Mouse (Mus musculus) thymus, adult 2 months (tissue): ENCODE results near the gene Fancg. TPM values are rescaled to one million over a fixed set of nuclear protein-coding genes. Genes with fewer than 3 reads are reported as not detected.

Source experiments
- DNase-seq: peaks from one replicate; pipeline ENCODE4 v3.0.0; 2021
- H3K27ac ChIP-seq: fragments of 200-500 bp; 2 replicates; pipeline ENCODE4 v1.5.1; 2012; ENCODE audit warnings: low read length, control low read depth; ENCODE audit not compliant: control insufficient read depth, insufficient read depth
- H3K27me3 ChIP-seq: fragments of 200-500 bp; 2 replicates; pipeline ENCODE4 v1.6.1; 2012; ENCODE audit warnings: mild to moderate bottlenecking, low read length, moderate library complexity, mixed read lengths; ENCODE audit not compliant: control insufficient read depth, insufficient read depth
- H3K36me3 ChIP-seq: fragments of 200-500 bp; 2 replicates; pipeline ENCODE4 v1.6.1; 2012; ENCODE audit warnings: mild to moderate bottlenecking, low read length, moderate library complexity; ENCODE audit not compliant: control insufficient read depth, insufficient read depth
- H3K4me1 ChIP-seq: fragments of 200-500 bp; replicated peaks from 2 replicates; pipeline ENCODE4 v1.6.1; 2012; ENCODE audit warnings: low read length; ENCODE audit not compliant: control insufficient read depth, insufficient read depth
- H3K4me3 ChIP-seq: fragments of 200-500 bp; 2 replicates; pipeline ENCODE4 v1.5.1; 2012; ENCODE audit warnings: mild to moderate bottlenecking, low read length, control low read depth, moderate library complexity; ENCODE audit not compliant: control insufficient read depth, insufficient read depth
- CTCF ChIP-seq: fragments of 200-500 bp; IDR thresholded peaks from 2 replicates; pipeline ENCODE4 v1.5.1; 2012; ENCODE audit warnings: mild to moderate bottlenecking, control low read depth, low read length, moderate library complexity, borderline replicate concordance; ENCODE audit not compliant: control insufficient read depth, poor library complexity, insufficient read depth; ENCODE audit errors: extremely low read depth
- POLR2A ChIP-seq: fragments of 200-500 bp; IDR thresholded peaks from 2 replicates; pipeline ENCODE4 v1.6.1; 2012; ENCODE audit warnings: mild to moderate bottlenecking, low read length, control low read depth, moderate library complexity; ENCODE audit not compliant: control insufficient read depth, poor library complexity, insufficient read depth; ENCODE audit errors: extremely low read depth
- WGBS: fragments of 180-500 bp; shearing (Covaris S2); methylation state at CpG from one replicate; pipeline ENCODE4 v1.1.7; 2018; 5-methylcytosine and 5-hydroxymethylcytosine counted together
- polyA plus RNA-seq: library from polyadenylated mRNA; depleted of rRNA; stranded (reverse); fragments of >200 nt; gene quantifications from 2 replicates; pipeline ENCODE4 v1.2.3, GENCODE M21; 2012

Gene Fancg
- polyA plus RNA-seq, 1 experiment, result 50.0 TPM

DNA sequence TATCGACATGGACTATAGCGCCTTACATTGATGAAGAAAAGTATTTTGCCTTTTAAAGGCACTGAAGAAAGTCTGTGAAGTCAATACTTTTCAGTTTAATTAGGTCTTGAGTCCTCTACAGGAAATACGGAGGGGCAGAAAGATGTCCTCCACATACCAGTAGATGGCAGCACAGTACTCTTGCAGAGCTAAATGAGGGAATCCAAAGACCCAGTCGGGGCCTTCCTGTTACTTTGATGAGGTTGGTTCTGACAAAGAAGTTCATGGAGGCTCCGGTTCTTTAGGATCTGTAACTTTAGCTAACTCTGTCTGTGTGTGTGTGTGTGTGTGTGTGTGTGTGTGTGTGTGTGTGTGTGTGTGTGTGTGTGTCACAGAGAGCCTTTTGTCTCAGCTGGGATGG is 36.9 kb upstream of the Fancg start:
- Histone ChIP-seq H3K4me3 (no peak overlapping the region), H3K4me1 (peaks cover 11% of the 10 kb centered on the region), H3K36me3 (no peaks in the 10 kb centered on the region), H3K27me3 (no peaks in the 10 kb centered on the region), H3K27ac (no peak overlapping the region)
- no peak for TF ChIP-seq POLR2A
- TF ChIP-seq CTCF, result no peak
- 5% methylated on average over 5 of the region's 5 CpGs for WGBS
- peak; percentile 65 for DNase-seq

DNA sequence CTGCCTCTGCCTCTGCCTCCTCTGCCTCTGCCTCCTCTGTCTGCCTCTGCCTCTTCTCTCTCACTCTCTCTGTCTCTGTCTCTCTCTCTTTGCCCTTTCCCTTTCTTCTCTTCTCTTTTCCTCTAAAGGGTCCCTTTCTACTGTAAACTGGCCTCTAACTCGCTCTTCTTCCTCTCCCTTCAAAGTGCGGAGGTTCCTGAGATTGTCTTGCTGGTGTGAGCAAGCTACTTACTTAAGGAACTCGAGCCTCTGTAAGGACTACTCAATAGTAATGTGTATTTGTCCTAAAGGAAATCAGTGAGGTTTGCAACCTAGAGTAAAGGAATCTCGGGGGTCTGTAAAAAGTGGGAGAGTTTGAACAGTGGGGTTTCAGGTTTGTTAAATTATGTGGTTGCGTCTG is 36.3 kb upstream of the Fancg start:
- Histone ChIP-seq H3K27me3 (no peaks in the 10 kb centered on the region), H3K36me3 (no peaks in the 10 kb centered on the region), H3K4me1 (peaks cover 11% of the 10 kb centered on the region), H3K4me3 (no peak overlapping the region), H3K27ac (no peak overlapping the region)
- WGBS, result 62% methylated on average over 5 of the region's 5 CpGs
- DNase-seq, result no peak
- TF ChIP-seq CTCF (no peak), POLR2A (no peak)

DNA sequence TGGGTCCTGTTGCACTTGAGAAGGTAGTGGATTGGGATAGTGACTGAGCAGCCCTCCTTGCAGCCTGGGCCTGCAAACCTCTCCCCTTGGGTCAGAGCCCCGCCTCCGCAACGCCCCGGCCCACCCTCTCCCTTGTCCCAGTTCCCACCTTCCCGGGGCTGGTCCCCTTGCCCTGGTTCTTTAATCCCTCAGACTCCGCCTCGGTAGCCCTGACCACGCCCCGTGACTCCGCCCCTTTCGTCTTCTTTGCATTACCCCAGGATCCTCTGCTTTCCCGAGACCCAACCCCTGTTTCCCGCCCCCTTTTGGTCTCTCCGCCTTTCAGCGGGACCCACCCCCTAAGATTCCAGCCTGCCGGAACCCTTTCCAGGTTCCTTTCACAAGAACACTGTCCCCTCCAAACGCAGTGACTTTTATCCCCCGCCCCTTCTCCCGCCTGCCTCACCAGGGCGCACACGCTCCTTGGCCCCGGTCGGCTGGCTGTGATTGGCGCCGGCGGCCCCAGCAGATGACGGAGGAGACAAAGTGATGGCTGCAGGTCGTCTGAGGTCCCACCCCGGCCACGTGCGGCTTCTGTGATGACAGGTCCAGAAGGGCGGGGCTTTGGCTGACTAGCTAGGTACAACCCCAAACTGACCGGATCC is 35.5 kb upstream of the Fancg start, which contains the start of gene Fam214b:
Gene Fam214b (minus strand): TSS at position 562 of the 644 bp plus-strand sequence.
- no peaks in the 10 kb centered on the region for H3K36me3 ChIP-seq
- WGBS, result under 1% methylated on average over 33 of the region's 33 CpGs
- peaks cover 11% of the 10 kb centered on the region for H3K4me1 ChIP-seq
- DNase-seq, result peak; percentile 79
- H3K27me3 ChIP-seq, result no peaks in the 10 kb centered on the region
- H3K4me3 ChIP-seq, result peak within 1 kb of the TSS; percentile 39
- no peak within 1 kb of the TSS for H3K27ac ChIP-seq
- TF ChIP-seq CTCF, result no peak
- no peak for TF ChIP-seq POLR2A

DNA sequence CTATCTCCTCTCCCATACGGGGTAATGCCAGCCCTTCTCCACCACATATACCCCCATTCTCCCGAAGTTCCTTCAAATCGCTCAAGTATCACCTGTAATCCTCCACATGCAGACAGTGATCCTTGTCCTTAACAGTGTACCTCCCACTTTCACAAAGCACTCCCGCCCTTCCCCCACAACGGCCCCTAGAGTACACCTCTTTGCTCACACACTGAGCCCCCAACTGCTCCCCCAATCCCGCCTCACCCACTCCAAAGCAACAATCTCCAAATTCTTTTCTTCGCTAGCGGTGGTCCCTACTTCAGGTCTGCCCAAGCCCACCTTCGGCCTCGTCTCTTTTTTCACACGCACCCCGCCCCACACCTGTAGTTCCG is 35.0 kb upstream of the Fancg start:
- Histone ChIP-seq H3K36me3 (no peaks in the 10 kb centered on the region), H3K4me3 (peak overlapping the region; percentile 39), H3K4me1 (peaks cover 11% of the 10 kb centered on the region), H3K27ac (no peak overlapping the region), H3K27me3 (no peaks in the 10 kb centered on the region)
- 11% methylated on average over 13 of the region's 13 CpGs for WGBS
- no peak for DNase-seq
- TF ChIP-seq POLR2A (no peak), CTCF (no peak)

DNA sequence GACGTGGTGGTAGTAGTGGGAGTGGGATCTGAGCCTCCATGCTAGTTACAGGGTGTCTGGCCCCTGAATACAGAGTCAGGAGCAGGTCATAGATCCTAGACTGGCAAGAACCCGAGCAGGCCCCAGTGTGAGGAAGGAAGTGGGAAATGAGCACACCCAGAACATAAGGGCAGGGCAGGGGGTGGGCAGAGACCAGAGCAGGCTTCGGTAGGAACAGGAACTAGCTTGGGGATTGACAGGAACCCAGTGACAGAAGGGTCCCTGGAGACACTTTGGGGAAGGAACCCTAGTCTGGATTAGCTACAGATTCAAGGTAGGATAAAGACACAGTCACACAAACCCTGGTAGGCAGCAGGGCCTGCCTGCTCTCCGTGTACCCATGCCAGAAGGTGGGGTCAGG is 34.4 kb upstream of the Fancg start:
- WGBS, result 14% methylated on average over 4 of the region's 4 CpGs
- H3K36me3 ChIP-seq, result no peaks in the 10 kb centered on the region
- H3K4me1 ChIP-seq, result peaks cover 15% of the 10 kb centered on the region
- H3K27me3 ChIP-seq, result no peaks in the 10 kb centered on the region
- TF ChIP-seq POLR2A, result no peak
- no peak for TF ChIP-seq CTCF
- DNase-seq, result no peak
- no peak overlapping the region for H3K4me3 ChIP-seq
- no peak overlapping the region for H3K27ac ChIP-seq

DNA sequence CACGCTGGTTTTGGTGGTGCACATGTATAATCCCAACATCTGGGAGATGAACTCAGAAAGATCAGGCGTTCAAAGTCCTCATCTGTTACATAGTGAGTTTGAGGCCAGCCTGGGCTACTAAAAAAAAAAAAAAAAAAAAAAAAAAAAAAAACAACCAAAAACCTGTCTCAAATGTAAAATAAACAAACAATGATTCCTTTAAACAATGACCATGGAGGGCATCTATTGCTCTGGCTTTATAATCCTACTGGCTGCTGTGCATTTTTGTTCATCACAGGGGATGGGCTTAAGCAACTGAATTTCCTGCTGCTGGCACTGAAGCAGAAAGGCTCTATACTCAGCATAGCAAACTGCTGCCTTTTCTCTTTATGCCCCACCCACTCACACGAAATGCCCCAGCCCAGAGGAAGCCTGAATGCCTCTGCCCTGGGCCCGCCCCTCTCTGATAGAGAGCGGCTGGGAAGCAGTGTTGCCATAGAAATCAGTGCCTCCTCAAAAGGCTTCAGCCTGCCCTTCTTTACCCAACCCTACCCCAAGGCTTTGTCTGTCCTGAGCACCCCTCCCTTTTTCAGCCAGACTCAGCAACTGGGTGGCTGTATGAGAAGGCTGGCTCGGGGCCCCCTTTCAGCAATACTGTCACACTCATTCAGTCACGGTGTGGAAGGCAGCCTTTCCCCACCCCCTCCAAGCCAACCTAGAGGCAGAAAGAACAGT is 33.5 kb upstream of the Fancg start:
- DNase-seq, result peak; percentile 54
- 26% methylated on average over 7 of the region's 7 CpGs for WGBS
- H3K36me3 ChIP-seq, result no peaks in the 10 kb centered on the region
- H3K4me3 ChIP-seq, result no peak overlapping the region
- no peak for TF ChIP-seq POLR2A
- TF ChIP-seq CTCF, result no peak
- H3K27me3 ChIP-seq, result no peaks in the 10 kb centered on the region
- peaks cover 22% of the 10 kb centered on the region for H3K4me1 ChIP-seq
- no peak overlapping the region for H3K27ac ChIP-seq
